Mouse (Mus musculus) embryonic fibroblast, embryonic 13.5 days (primary cell): Measurements from ENCODE around the gene Jagn1.

ENCODE experiments used
- CTCF ChIP-seq: IDR thresholded peaks from 2 replicates; pipeline ENCODE4 v1.5.1; 2011; ENCODE audit warnings: mild to moderate bottlenecking, control low read depth, low read length, moderate library complexity, borderline replicate concordance; ENCODE audit not compliant: insufficient read depth
- POLR2A ChIP-seq: IDR thresholded peaks from 2 replicates; pipeline ENCODE4 v1.6.1; 2011; ENCODE audit warnings: low read depth, mild to moderate bottlenecking, control low read depth, low read length, moderate library complexity

GRCm38 (mm10) chr6:113480555-113481373 lies 38.4 kb downstream of the Jagn1 start:
- TF ChIP-seq CTCF (no peak), POLR2A (no peak)
